Mouse (Mus musculus) liver, embryonic 14.5 days (tissue): ENCODE results near the gene Bcor. TPM values are rescaled to one million over a fixed set of nuclear protein-coding genes. Genes with fewer than 3 reads are reported as not detected.

Source experiments
- ATAC-seq: fragments of 200-750 bp; cut with Nextera tagmentation; 2 replicates; pipeline ENCODE4 v1.8.0; 2017; ENCODE audit warnings: moderate number of reproducible peaks, mild to moderate bottlenecking, moderate library complexity; ENCODE audit not compliant: insufficient read depth
- DNase-seq, 3 experiments: peaks; one replicate each; pipeline ENCODE4 v3.0.0-alpha.2; 2012 to 2013; ENCODE audit warnings: low read depth in 3 of 3, low spot score in 3 of 3
- H3K27ac ChIP-seq: fragments of 300-500 bp; sonication (generic); 2 replicates; pipeline ENCODE4 v1.5.1; 2014; ENCODE audit warnings: moderate library complexity, mild to moderate bottlenecking, control low read depth, inconsistent platforms
- H3K27me3 ChIP-seq: fragments of 300-500 bp; sonication (generic); 2 replicates; pipeline ENCODE4 v1.6.1; 2014; ENCODE audit warnings: mild to moderate bottlenecking, low read length, moderate library complexity; ENCODE audit not compliant: control insufficient read depth, insufficient read depth
- H3K36me3 ChIP-seq: fragments of 300-500 bp; sonication (generic); replicated peaks from 2 replicates; pipeline ENCODE4 v1.6.1; 2014; ENCODE audit warnings: low read depth; ENCODE audit not compliant: control insufficient read depth, insufficient read depth
- H3K4me1 ChIP-seq, 2 experiments: fragments of 200-500 bp in 1 of 2; fragments of 300-500 bp in 1 of 2; sonication (generic) in 1 of 2; replicated peaks; 2 replicates each; pipeline ENCODE4 v1.6.1; 2012 to 2014; ENCODE audit warnings: antibody characterized with exemption in 1 of 2, inconsistent platforms in 1 of 2, low read length in 1 of 2; ENCODE audit not compliant: control insufficient read depth in 2 of 2, insufficient read depth in 2 of 2
- H3K4me2 ChIP-seq: fragments of 300-500 bp; sonication (generic); 2 replicates; pipeline ENCODE4 v1.6.1; 2014; ENCODE audit warnings: low read depth, mild to moderate bottlenecking, control low read depth, moderate library complexity
- H3K4me3 ChIP-seq, 2 experiments: fragments of 200-500 bp in 1 of 2; fragments of 300-500 bp in 1 of 2; sonication (generic) in 1 of 2; 2 replicates each; pipeline ENCODE4 v1.5.1; 2012 to 2014; ENCODE audit warnings: low read depth in 2 of 2, low read length in 2 of 2, mild to moderate bottlenecking in 2 of 2, control low read depth in 1 of 2, inconsistent platforms in 1 of 2, moderate library complexity in 1 of 2; ENCODE audit not compliant: insufficient read depth in 1 of 2
- H3K9ac ChIP-seq: fragments of 300-500 bp; sonication (generic); replicated peaks from 2 replicates; pipeline ENCODE4 v1.6.1; 2014; ENCODE audit warnings: mild to moderate bottlenecking, control low read depth, moderate library complexity
- H3K9me3 ChIP-seq: fragments of 300-500 bp; sonication (generic); 2 replicates; pipeline ENCODE4 v1.6.1; 2016; ENCODE audit warnings: low read length, mixed read lengths; ENCODE audit not compliant: control insufficient read depth
- CTCF ChIP-seq: IDR thresholded peaks from 2 replicates; pipeline ENCODE4 v1.5.1; 2016; ENCODE audit warnings: antibody characterized with exemption, low read depth, control low read depth
- EP300 ChIP-seq: IDR thresholded peaks from 2 replicates; pipeline ENCODE4 v1.6.1; 2016; ENCODE audit warnings: antibody characterized with exemption, low read depth
- WGBS: fragments of 180-500 bp; shearing (Covaris S2); extraction: QIAGEN DNeasy Blood & Tissue Kit; methylation state at CpG from one replicate; pipeline ENCODE4 v1.1.7; 2014; ENCODE audit not compliant: insufficient replicate concordance; 5-methylcytosine and 5-hydroxymethylcytosine counted together
- polyA plus RNA-seq, 2 experiments: library from polyadenylated mRNA; depleted of rRNA in 1 of 2; stranded (reverse) in 1 of 2; unstranded in 1 of 2; fragments of >200 nt; fragmentation: Nextera tagmentation in 1 of 2; extraction: Ambion mirVana in 1 of 2; gene quantifications; 2 replicates each; pipeline versions ENCODE4 v1.2.1 to v1.2.3; 2012 to 2014

The Bcor gene
- polyA plus RNA-seq, 2 experiments: 4.6 to 4.7 TPM

DNA sequence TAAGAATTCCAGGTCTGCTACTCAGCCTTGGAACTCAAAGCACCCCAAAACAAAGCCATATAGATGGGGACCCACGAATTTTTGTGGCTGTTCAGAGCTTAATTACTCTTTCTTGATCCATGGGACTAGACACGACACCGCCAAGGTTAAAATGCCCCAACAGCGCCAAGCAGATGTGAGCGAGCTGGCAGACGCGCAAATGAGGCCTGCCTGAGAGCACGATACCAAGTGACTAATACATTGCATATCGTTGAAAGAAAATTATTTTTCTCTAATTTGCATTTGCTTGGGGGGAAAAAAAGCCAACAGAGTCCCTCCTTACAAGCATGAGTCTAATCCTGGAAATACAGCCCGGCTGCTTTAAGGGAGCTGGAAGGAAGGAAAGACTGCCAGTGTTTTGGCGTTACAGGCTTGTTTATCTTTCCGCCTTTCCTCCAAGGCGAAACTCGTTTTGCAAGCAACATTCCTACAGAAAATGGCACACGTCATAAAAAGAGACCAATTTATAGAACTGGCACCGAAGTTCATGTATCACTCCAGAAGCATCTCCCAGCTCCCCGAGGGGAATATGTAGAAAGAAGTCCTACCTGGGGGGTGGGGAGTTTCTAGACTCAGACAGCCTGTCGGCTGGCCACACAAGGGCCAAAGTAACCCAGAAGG lies 92.2 kb downstream of the Bcor start:
- Histone ChIP-seq H3K27me3 (peaks cover 3% of the 10 kb centered on the region), H3K4me2 (no peak overlapping the region), H3K9ac (no peak overlapping the region), H3K4me1 (peaks cover 0 to 14% of the 10 kb centered on the region in 2 experiments; a peak in 2 of 4 replicates), H3K4me3 (no peak overlapping the region), H3K36me3 (no peaks in the 10 kb centered on the region), H3K27ac (no peak overlapping the region), H3K9me3 (no peaks in the 10 kb centered on the region)
- DNase-seq (no peak), ATAC-seq (no peak)
- WGBS: 43% methylated on average over 18 of the region's 18 CpGs
- TF ChIP-seq CTCF: no peak
- TF ChIP-seq EP300: no peak

- Histone ChIP-seq H3K4me1 (peaks cover 0 to 14% of the 10 kb centered on the region in 2 experiments; a peak in 2 of 4 replicates), H3K27ac (no peak overlapping the region), H3K36me3 (no peaks in the 10 kb centered on the region), H3K4me2 (no peak overlapping the region), H3K9ac (no peak overlapping the region), H3K9me3 (no peaks in the 10 kb centered on the region), H3K27me3 (peaks cover 3% of the 10 kb centered on the region), H3K4me3 (no peak overlapping the region)
- WGBS: 62% methylated on average over 6 of the region's 6 CpGs
- TF ChIP-seq CTCF: no peak
- no peak for TF ChIP-seq EP300
- ATAC-seq (no peak), DNase-seq (no peak)
Measured at GRCm38 (mm10) chrX:12067031-12067430, 93.1 kb downstream of the Bcor start.

- ATAC-seq: no peak
Measured at GRCm38 (mm10) chrX:12065782-12066181, 94.4 kb downstream of the Bcor start.

GRCm38 (mm10) chrX:12062932-12063260 lies 97.3 kb downstream of the Bcor start:
- Histone ChIP-seq H3K27ac (no peak overlapping the region), H3K4me3 (no peak overlapping the region), H3K36me3 (no peaks in the 10 kb centered on the region), H3K4me1 (peaks cover 0 to 14% of the 10 kb centered on the region in 2 experiments; a peak in 2 of 4 replicates), H3K9ac (no peak overlapping the region), H3K27me3 (no peaks in the 10 kb centered on the region), H3K4me2 (no peak overlapping the region), H3K9me3 (no peaks in the 10 kb centered on the region)
- TF ChIP-seq EP300 (no peak), CTCF (no peak)
- ATAC-seq (no peak), DNase-seq (no peak)
- 63% methylated on average over 6 of the region's 6 CpGs for WGBS

More at GRCm38 (mm10) chrX:12065782-12066181, 94.4 kb downstream of the Bcor start:
- no peak overlapping the region for H3K27ac ChIP-seq
- peaks cover 0 to 14% of the 10 kb centered on the region in 2 experiments; a peak in 2 of 4 replicates for H3K4me1 ChIP-seq
- DNase-seq: no peak
- no peaks in the 10 kb centered on the region for H3K36me3 ChIP-seq
- no peaks in the 10 kb centered on the region for H3K9me3 ChIP-seq
- no peak overlapping the region for H3K4me2 ChIP-seq
- TF ChIP-seq EP300: no peak
- TF ChIP-seq CTCF: no peak
- WGBS: 10% methylated on average over 9 of the region's 9 CpGs
- H3K27me3 ChIP-seq: peaks cover 3% of the 10 kb centered on the region
- H3K9ac ChIP-seq: no peak overlapping the region
- H3K4me3 ChIP-seq: no peak overlapping the region

DNA sequence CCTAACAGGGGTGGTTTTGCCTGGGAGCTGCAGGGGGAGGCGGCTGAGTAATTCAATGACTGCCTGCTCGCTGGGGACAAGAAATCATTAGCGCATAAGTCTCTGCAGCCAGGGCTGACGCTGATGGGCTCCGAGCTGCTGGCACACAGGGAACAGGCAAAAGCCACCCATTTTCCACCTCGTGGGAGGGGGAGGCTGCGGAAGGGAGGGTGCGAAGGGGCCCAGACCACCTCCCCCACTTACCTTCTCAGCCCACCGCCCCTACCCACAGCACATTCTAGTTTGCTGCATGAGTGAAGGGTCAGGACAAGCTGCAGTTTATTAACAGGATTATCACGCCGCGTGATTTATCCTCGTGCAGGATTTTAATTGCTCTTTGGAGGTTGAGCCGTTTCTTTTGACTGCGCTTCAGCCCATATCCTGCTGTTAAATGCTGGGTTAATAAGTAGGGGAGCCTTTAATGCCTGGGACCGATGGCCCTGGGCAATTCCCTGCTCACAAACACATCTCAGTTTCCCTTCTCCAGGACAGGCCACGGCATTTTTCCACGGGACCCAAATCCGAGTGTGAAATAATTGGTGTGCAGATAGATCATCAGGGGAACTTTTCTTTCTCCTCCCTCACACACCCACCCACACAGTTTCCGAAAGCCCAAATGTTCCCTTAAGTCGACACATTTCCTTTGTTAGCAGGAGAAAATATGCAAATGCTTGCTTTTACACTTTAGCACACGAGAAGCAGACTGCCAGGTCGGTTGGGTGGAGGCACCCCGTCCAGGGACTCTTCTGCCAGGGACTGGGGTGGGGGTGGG lies 97.8 kb downstream of the Bcor start:
- no peaks in the 10 kb centered on the region; the same call in 1 of the 2 replicates for H3K36me3 ChIP-seq
- no peak for DNase-seq
- peaks cover 0 to 14% of the 10 kb centered on the region in 2 experiments; a peak in 2 of 4 replicates for H3K4me1 ChIP-seq
- no peaks in the 10 kb centered on the region for H3K27me3 ChIP-seq
- H3K4me3 ChIP-seq: no peak overlapping the region
- H3K4me2 ChIP-seq: no peak overlapping the region
- no peak overlapping the region for H3K27ac ChIP-seq
- TF ChIP-seq CTCF: no peak
- no peak overlapping the region for H3K9ac ChIP-seq
- WGBS: 62% methylated on average over 24 of the region's 24 CpGs
- H3K9me3 ChIP-seq: no peaks in the 10 kb centered on the region
- ATAC-seq: no peak
